Mouse (Mus musculus) lung, embryonic 16.5 days (tissue): ENCODE measurements around the gene Nol12. TPM values are rescaled to one million over a fixed set of nuclear protein-coding genes. Genes with fewer than 3 reads are reported as not detected.
A peak's percentile ranks its signal among the peaks of the same experiment; 100 is the strongest.

Experiments
- ATAC-seq: fragments of 200-750 bp; cut with Nextera tagmentation; 2 replicates; pipeline ENCODE4 v1.8.0; 2017; ENCODE audit warnings: low read depth, mild to moderate bottlenecking, moderate library complexity
- H3K27ac ChIP-seq: fragments of 300-500 bp; sonication (generic); 2 replicates; pipeline ENCODE4 v1.5.1; 2014; ENCODE audit warnings: mild to moderate bottlenecking, control low read depth, low read length
- H3K27me3 ChIP-seq: fragments of 300-500 bp; sonication (generic); 2 replicates; pipeline ENCODE4 v1.6.1; 2014; ENCODE audit warnings: low read depth, low read length, mixed read lengths; ENCODE audit not compliant: control insufficient read depth, insufficient read depth
- H3K36me3 ChIP-seq: fragments of 300-500 bp; sonication (generic); 2 replicates; pipeline ENCODE4 v1.6.1; 2014; ENCODE audit warnings: low read length; ENCODE audit not compliant: control insufficient read depth, insufficient read depth
- H3K4me1 ChIP-seq: fragments of 300-500 bp; sonication (generic); replicated peaks from 2 replicates; pipeline ENCODE4 v1.6.1; 2014; ENCODE audit warnings: low read length, mixed read lengths; ENCODE audit not compliant: control insufficient read depth, insufficient read depth
- H3K4me2 ChIP-seq: fragments of 300-500 bp; sonication (generic); 2 replicates; pipeline ENCODE4 v1.6.1; 2014; ENCODE audit warnings: low read depth, low read length, control low read depth
- H3K4me3 ChIP-seq: fragments of 300-500 bp; sonication (generic); 2 replicates; pipeline ENCODE4 v1.5.1; 2014; ENCODE audit warnings: mild to moderate bottlenecking, low read length, control low read depth
- H3K9ac ChIP-seq: fragments of 300-500 bp; sonication (generic); 2 replicates; pipeline ENCODE4 v1.6.1; 2014; ENCODE audit warnings: low read length, control low read depth
- H3K9me3 ChIP-seq: fragments of 300-500 bp; sonication (generic); 2 replicates; pipeline ENCODE4 v1.6.1; 2016; ENCODE audit warnings: low read length; ENCODE audit not compliant: control insufficient read depth
- WGBS: fragments of 180-500 bp; shearing (Covaris S2); extraction: QIAGEN DNeasy Blood & Tissue Kit; methylation state at CpG from one replicate; pipeline ENCODE4 v1.1.7; 2014; 5-methylcytosine and 5-hydroxymethylcytosine counted together
- polyA plus RNA-seq: library from polyadenylated mRNA; unstranded; fragments of >200 nt; fragmentation: Nextera tagmentation; extraction: Ambion mirVana; gene quantifications from 2 replicates; pipeline ENCODE4 v1.2.1, GENCODE M21; 2015

Gene Nol12
- 43.0 and 48.3 TPM in 2 replicates for polyA plus RNA-seq

- WGBS = under 1% methylated on average over 40 of the region's 42 CpGs
- peaks cover 9% of the 10 kb centered on the region for H3K4me1 ChIP-seq
- no peaks in the 10 kb centered on the region for H3K27me3 ChIP-seq
- peak within 1 kb of the TSS; percentile 58; the same call in 1 of the 2 replicates for H3K27ac ChIP-seq
- peak; percentile 90 for ATAC-seq
- H3K36me3 ChIP-seq = peaks cover 10% of the 10 kb centered on the region
- H3K4me3 ChIP-seq = peak within 1 kb of the TSS; percentile 72
- H3K9me3 ChIP-seq = no peaks in the 10 kb centered on the region
- peak within 1 kb of the TSS; percentile 75 for H3K9ac ChIP-seq
- H3K4me2 ChIP-seq = peak within 1 kb of the TSS; percentile 69
Observed at GRCm38 (mm10) chr15:78934784-78935320, at the start of gene Nol12. TSS of gene Nol12 (plus strand) at chr15:78934933.

DNA sequence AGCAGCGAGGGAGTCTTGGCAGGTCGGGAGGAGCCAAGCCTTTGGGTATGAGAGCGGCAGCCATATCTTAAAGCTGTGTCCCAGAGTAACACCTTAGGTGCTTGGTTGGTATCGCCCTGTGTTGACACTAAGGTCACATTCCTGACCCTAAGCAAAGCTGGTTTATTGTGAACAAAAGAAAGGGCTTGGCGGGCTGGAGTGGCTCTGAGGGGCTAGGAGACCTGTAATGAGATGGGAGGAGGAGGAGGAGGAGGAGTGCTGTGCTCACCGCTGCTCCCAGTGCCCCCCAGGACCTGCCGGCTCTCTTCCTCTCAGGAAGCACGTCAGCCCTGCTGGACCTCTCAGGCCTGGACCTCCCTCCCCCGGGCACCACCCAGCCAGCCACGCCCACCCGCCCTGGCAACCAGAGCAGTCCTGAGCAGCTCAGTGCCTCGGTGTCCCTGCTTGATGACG is 45.3 kb upstream of the Nol12 start:
- peak; percentile 74 for ATAC-seq
- peaks cover 13% of the 10 kb centered on the region for H3K4me1 ChIP-seq
- 16% methylated on average over 13 of the region's 13 CpGs for WGBS
- no peaks in the 10 kb centered on the region for H3K9me3 ChIP-seq
- peak overlapping the region; percentile 9; the same call in 1 of the 2 replicates for H3K4me2 ChIP-seq
- H3K27me3 ChIP-seq = no peaks in the 10 kb centered on the region
- H3K27ac ChIP-seq = peak overlapping the region; percentile 43
- H3K9ac ChIP-seq = peak overlapping the region; percentile 11; the same call in 1 of the 2 replicates
- peaks cover 40% of the 10 kb centered on the region for H3K36me3 ChIP-seq
- H3K4me3 ChIP-seq = no peak overlapping the region

DNA sequence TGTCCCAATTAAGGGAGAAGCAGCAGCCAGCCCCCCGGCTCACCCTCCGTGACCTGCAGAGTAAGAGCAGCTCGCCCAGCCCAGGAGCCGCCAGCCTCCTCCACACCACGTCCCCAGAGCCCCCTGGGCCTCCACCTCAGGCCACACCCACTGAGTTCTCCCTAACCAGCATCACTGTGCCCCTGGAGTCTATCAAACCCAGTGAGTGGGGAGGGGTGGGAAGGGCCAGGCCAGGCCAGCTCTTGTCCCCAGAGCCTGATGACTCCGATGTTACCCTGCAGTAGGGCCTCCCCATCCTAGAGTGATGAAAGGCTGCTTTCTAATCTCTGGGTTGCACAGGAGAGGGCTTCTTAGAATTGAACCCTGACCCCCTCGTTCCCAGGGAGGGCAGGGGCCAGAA is 42.3 kb upstream of the Nol12 start:
- WGBS = 60% methylated on average over 7 of the region's 7 CpGs

GRCm38 (mm10) chr15:78894726-78895125 is 40.0 kb upstream of the Nol12 start:
- ATAC-seq = no peak
- 64% methylated on average over 13 of the region's 13 CpGs for WGBS
- no peak overlapping the region for H3K27ac ChIP-seq
- H3K9ac ChIP-seq = no peak overlapping the region
- H3K4me2 ChIP-seq = no peak overlapping the region
- H3K36me3 ChIP-seq = peaks cover 8% of the 10 kb centered on the region; the same call in 1 of the 2 replicates
- H3K9me3 ChIP-seq = no peaks in the 10 kb centered on the region
- no peak overlapping the region for H3K4me3 ChIP-seq
- no peaks in the 10 kb centered on the region for H3K27me3 ChIP-seq
- peaks cover 18% of the 10 kb centered on the region for H3K4me1 ChIP-seq

More for the DNA sequence above, 42.3 kb upstream of the Nol12 start:
- Histone ChIP-seq H3K9ac (no peak overlapping the region), H3K36me3 (peaks cover 15% of the 10 kb centered on the region; the same call in 1 of the 2 replicates), H3K4me1 (peaks cover 15% of the 10 kb centered on the region), H3K27me3 (no peaks in the 10 kb centered on the region), H3K27ac (no peak overlapping the region), H3K4me2 (no peak overlapping the region), H3K9me3 (no peaks in the 10 kb centered on the region), H3K4me3 (no peak overlapping the region)
- no peak for ATAC-seq

DNA sequence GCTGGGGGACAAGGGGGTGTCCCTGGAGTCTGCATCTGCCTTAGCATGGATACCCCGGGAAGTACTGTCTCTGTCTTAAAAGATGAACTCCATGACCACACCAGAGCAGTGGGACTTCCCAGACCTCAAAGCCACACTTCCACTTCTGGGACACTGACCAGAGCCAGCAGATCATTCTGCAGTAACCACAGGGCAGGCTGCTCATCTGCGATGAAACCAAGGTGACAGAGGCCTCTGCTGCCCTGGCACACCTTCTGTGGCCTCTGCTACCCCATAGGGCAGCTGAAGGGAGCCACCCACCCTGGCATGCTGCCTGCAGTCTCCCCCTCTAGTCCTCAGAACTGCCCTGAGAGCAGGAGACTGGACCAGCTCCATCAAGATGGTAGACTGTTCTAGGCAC is 39.0 kb upstream of the Nol12 start:
- Histone ChIP-seq H3K4me3 (no peak overlapping the region), H3K36me3 (peaks cover 8% of the 10 kb centered on the region; the same call in 1 of the 2 replicates), H3K4me2 (no peak overlapping the region), H3K27ac (no peak overlapping the region), H3K9me3 (no peaks in the 10 kb centered on the region), H3K27me3 (no peaks in the 10 kb centered on the region), H3K4me1 (peaks cover 18% of the 10 kb centered on the region), H3K9ac (no peak overlapping the region)
- 62% methylated on average over 2 of the region's 2 CpGs for WGBS
- ATAC-seq = no peak

GRCm38 (mm10) chr15:78896149-78896548 is 38.6 kb upstream of the Nol12 start:
- H3K27ac ChIP-seq = no peak overlapping the region
- 69% methylated on average over 3 of the region's 3 CpGs for WGBS
- H3K27me3 ChIP-seq = no peaks in the 10 kb centered on the region
- no peak for ATAC-seq
- peaks cover 5% of the 10 kb centered on the region; the same call in 1 of the 2 replicates for H3K36me3 ChIP-seq
- H3K4me3 ChIP-seq = no peak overlapping the region
- peaks cover 22% of the 10 kb centered on the region for H3K4me1 ChIP-seq
- H3K9me3 ChIP-seq = no peaks in the 10 kb centered on the region
- no peak overlapping the region for H3K4me2 ChIP-seq
- H3K9ac ChIP-seq = no peak overlapping the region

GRCm38 (mm10) chr15:78897488-78897887 is 37.2 kb upstream of the Nol12 start:
- peaks cover 29% of the 10 kb centered on the region for H3K4me1 ChIP-seq
- peaks cover 2% of the 10 kb centered on the region; the same call in 1 of the 2 replicates for H3K36me3 ChIP-seq
- H3K27ac ChIP-seq = no peak overlapping the region
- no peaks in the 10 kb centered on the region for H3K27me3 ChIP-seq
- no peak for ATAC-seq
- no peak overlapping the region for H3K9ac ChIP-seq
- H3K4me2 ChIP-seq = no peak overlapping the region
- no peak overlapping the region for H3K4me3 ChIP-seq
- WGBS = 82% methylated on average over 4 of the region's 4 CpGs
- H3K9me3 ChIP-seq = no peaks in the 10 kb centered on the region

DNA sequence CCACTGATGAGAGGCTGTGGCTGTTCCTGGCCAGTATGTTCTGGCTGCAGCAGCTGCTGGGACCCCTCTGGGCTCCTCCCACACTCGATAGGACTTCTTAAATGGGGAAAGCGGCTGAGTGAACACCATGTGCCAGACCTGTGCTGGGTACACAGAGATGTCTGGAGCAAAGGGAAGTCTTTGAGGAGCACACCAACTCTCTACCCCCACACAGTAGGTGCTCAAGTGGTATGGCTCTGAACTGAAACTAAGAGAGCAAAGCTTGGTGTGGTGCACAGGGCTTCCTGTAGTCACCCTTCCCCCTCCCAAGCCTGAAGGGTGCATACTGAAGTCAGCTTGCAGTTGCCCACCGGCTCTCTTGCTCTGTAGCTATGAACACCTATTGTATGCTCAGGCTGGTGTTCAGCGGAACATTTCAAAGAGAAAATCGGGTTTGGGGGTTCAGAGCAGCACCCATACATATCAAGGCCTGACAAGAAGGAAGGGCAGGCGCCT is 36.2 kb upstream of the Nol12 start:
- ATAC-seq = no peak
- H3K9ac ChIP-seq = peak overlapping the region; percentile 81
- H3K4me1 ChIP-seq = peaks cover 31% of the 10 kb centered on the region
- 52% methylated on average over 6 of the region's 6 CpGs for WGBS
- H3K4me2 ChIP-seq = peak overlapping the region; percentile 77
- H3K27ac ChIP-seq = peak overlapping the region; percentile 19; the same call in 1 of the 2 replicates
- peaks cover under 1% of the 10 kb centered on the region; the same call in 1 of the 2 replicates for H3K36me3 ChIP-seq
- no peaks in the 10 kb centered on the region for H3K9me3 ChIP-seq
- no peak overlapping the region; the same call in 1 of the 2 replicates for H3K4me3 ChIP-seq
- H3K27me3 ChIP-seq = no peaks in the 10 kb centered on the region

- no peaks in the 10 kb centered on the region for H3K9me3 ChIP-seq
- peaks cover 7% of the 10 kb centered on the region; the same call in 1 of the 2 replicates for H3K36me3 ChIP-seq
- peak within 1 kb of the TSS; percentile 81 for H3K9ac ChIP-seq
- H3K4me3 ChIP-seq = peak within 1 kb of the TSS; percentile 71
- H3K4me2 ChIP-seq = peak within 1 kb of the TSS; percentile 77
- no peaks in the 10 kb centered on the region for H3K27me3 ChIP-seq
- ATAC-seq = no peak
- WGBS = under 1% methylated on average over 17 of the region's 20 CpGs
- H3K4me1 ChIP-seq = peaks cover 27% of the 10 kb centered on the region
- H3K27ac ChIP-seq = peak within 1 kb of the TSS; percentile 75
Observed at GRCm38 (mm10) chr15:78899409-78899739, 35.4 kb upstream of the Nol12 start, which contains the start of gene Gm49510. TSS of gene Gm49510 (plus strand) at chr15:78899667.
